Mouse (Mus musculus) forebrain, embryonic 11.5 days (tissue): ENCODE results near the gene Evc. TPM values are rescaled to one million over a fixed set of nuclear protein-coding genes. Genes with fewer than 3 reads are reported as not detected.
A peak's percentile ranks its signal among the peaks of the same experiment; 100 is the strongest.

Experiments used
- ATAC-seq: fragments of 200-750 bp; cut with Nextera tagmentation; replicated peaks from 2 replicates; pipeline ENCODE4 v1.8.0; 2017; ENCODE audit warnings: moderate TSS enrichment; ENCODE audit not compliant: low FRiP score
- DNase-seq: peaks from one replicate; pipeline ENCODE4 v3.0.0-alpha.2; 2017; ENCODE audit warnings: low spot score
- H3K27ac ChIP-seq: fragments of 300-500 bp; sonication (generic); 2 replicates; pipeline ENCODE4 v1.5.1; 2014; ENCODE audit warnings: low read depth, low read length
- H3K27me3 ChIP-seq: fragments of 300-500 bp; sonication (generic); 2 replicates; pipeline ENCODE4 v1.6.1; 2014; ENCODE audit warnings: mild to moderate bottlenecking, low read length, mixed read lengths; ENCODE audit not compliant: control insufficient read depth, insufficient read depth
- H3K36me3 ChIP-seq: fragments of 300-500 bp; sonication (generic); 2 replicates; pipeline ENCODE4 v1.6.1; 2014; ENCODE audit warnings: mild to moderate bottlenecking, low read length, moderate library complexity, mixed read lengths; ENCODE audit not compliant: control insufficient read depth, insufficient read depth
- H3K4me1 ChIP-seq: fragments of 300-500 bp; sonication (generic); replicated peaks from 2 replicates; pipeline ENCODE4 v1.6.1; 2014; ENCODE audit warnings: low read length, mixed read lengths; ENCODE audit not compliant: control insufficient read depth, insufficient read depth
- H3K4me2 ChIP-seq: fragments of 300-500 bp; sonication (generic); 2 replicates; pipeline ENCODE4 v1.6.1; 2014; ENCODE audit warnings: low read depth, mild to moderate bottlenecking, low read length, moderate library complexity, mixed read lengths; ENCODE audit not compliant: severe bottlenecking
- H3K4me3 ChIP-seq: fragments of 300-500 bp; sonication (generic); 2 replicates; pipeline ENCODE4 v1.5.1; 2014; ENCODE audit warnings: low read depth, low read length
- H3K9ac ChIP-seq: fragments of 300-500 bp; sonication (generic); 2 replicates; pipeline ENCODE4 v1.6.1; 2014; ENCODE audit warnings: low read length
- H3K9me3 ChIP-seq: fragments of 300-500 bp; sonication (generic); 2 replicates; pipeline ENCODE4 v1.6.1; 2016; ENCODE audit warnings: low read length, mixed read lengths; ENCODE audit not compliant: control insufficient read depth
- WGBS: fragments of 180-500 bp; shearing (Covaris S2); extraction: QIAGEN DNeasy Blood & Tissue Kit; methylation state at CpG from one replicate; pipeline ENCODE4 v1.1.7; 2014; 5-methylcytosine and 5-hydroxymethylcytosine counted together
- polyA plus RNA-seq: library from polyadenylated mRNA; unstranded; fragments of >200 nt; fragmentation: Nextera tagmentation; extraction: Ambion mirVana; gene quantifications from 2 replicates; pipeline ENCODE4 v1.2.1, GENCODE M21; 2014

Gene Evc
- polyA plus RNA-seq, 1 experiment from 2014 or later, result 26.7 TPM

GRCm38 (mm10) chr5:37254523-37254922 lies 82.2 kb downstream of the Evc start:
- H3K4me3 ChIP-seq, result no peak overlapping the region
- H3K4me1 ChIP-seq, result no peaks in the 10 kb centered on the region
- H3K27ac ChIP-seq, result no peak overlapping the region
- H3K4me2 ChIP-seq, result no peak overlapping the region
- H3K36me3 ChIP-seq, result no peaks in the 10 kb centered on the region; the same call in 1 of the 2 replicates
- DNase-seq (no peak), ATAC-seq (no peak)
- H3K9ac ChIP-seq, result no peak overlapping the region
- no peaks in the 10 kb centered on the region for H3K9me3 ChIP-seq
- H3K27me3 ChIP-seq, result no peaks in the 10 kb centered on the region
- 93% methylated on average over 4 of the region's 4 CpGs for WGBS

- Histone ChIP-seq H3K27ac (no peak overlapping the region), H3K36me3 (no peaks in the 10 kb centered on the region; the same call in 1 of the 2 replicates), H3K27me3 (no peaks in the 10 kb centered on the region), H3K9me3 (no peaks in the 10 kb centered on the region), H3K9ac (no peak overlapping the region), H3K4me3 (no peak overlapping the region), H3K4me1 (peaks cover 3% of the 10 kb centered on the region), H3K4me2 (no peak overlapping the region)
- ATAC-seq (no peak), DNase-seq (no peak)
- WGBS, result 86% methylated on average over 9 of the region's 9 CpGs
Measured at GRCm38 (mm10) chr5:37252101-37252804, 84.4 kb downstream of the Evc start.

DNA sequence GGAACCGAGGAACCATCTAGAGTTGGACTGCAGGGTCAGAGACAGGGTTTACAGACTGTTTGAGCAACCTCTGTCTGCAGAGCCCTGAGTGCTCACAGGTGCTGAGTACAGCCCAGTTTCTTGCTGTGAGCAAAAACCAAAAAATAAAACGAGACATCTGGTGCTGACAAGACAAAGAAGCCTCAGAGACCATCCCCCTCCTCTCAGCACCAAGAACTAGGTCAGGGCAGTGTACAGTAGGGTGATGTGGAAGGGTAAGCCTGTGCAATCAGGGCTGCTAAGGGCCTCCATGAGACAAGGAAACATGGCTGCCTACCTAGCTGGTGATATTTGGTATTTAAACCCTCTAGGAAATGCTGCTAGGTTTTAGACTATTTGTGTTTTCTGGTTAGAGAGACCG lies 85.1 kb downstream of the Evc start:
- Histone ChIP-seq H3K27ac (no peak overlapping the region), H3K36me3 (no peaks in the 10 kb centered on the region; the same call in 1 of the 2 replicates), H3K4me3 (no peak overlapping the region), H3K4me2 (no peak overlapping the region), H3K4me1 (peaks cover 5% of the 10 kb centered on the region), H3K27me3 (no peaks in the 10 kb centered on the region), H3K9ac (no peak overlapping the region), H3K9me3 (no peaks in the 10 kb centered on the region)
- DNase-seq (no peak), ATAC-seq (no peak)
- 73% methylated on average over 3 of the region's 3 CpGs for WGBS

GRCm38 (mm10) chr5:37248870-37249269 lies 87.8 kb downstream of the Evc start:
- no peaks in the 10 kb centered on the region; the same call in 1 of the 2 replicates for H3K36me3 ChIP-seq
- no peak overlapping the region for H3K27ac ChIP-seq
- peaks cover 13% of the 10 kb centered on the region for H3K27me3 ChIP-seq
- H3K4me2 ChIP-seq, result no peak overlapping the region
- no peak overlapping the region for H3K4me3 ChIP-seq
- ATAC-seq, result no peak
- no peak overlapping the region for H3K9ac ChIP-seq
- H3K9me3 ChIP-seq, result no peaks in the 10 kb centered on the region
- H3K4me1 ChIP-seq, result peaks cover 16% of the 10 kb centered on the region
- no peak for DNase-seq
- WGBS, result 79% methylated on average over 3 of the region's 3 CpGs

- Histone ChIP-seq H3K4me2 (peak overlapping the region; percentile 62), H3K9ac (peak overlapping the region; percentile 45), H3K9me3 (no peaks in the 10 kb centered on the region), H3K36me3 (no peaks in the 10 kb centered on the region), H3K4me1 (peaks cover 18% of the 10 kb centered on the region), H3K27me3 (peaks cover 27% of the 10 kb centered on the region), H3K27ac (no peak overlapping the region), H3K4me3 (peak overlapping the region; percentile 72)
- DNase-seq (no peak), ATAC-seq (no peak)
- WGBS, result 68% methylated on average over 4 of the region's 4 CpGs
Measured at GRCm38 (mm10) chr5:37247456-37247855, 89.2 kb downstream of the Evc start.

- Histone ChIP-seq H3K9ac (peak overlapping the region; percentile 80), H3K27ac (peak overlapping the region; percentile 92), H3K9me3 (no peaks in the 10 kb centered on the region), H3K4me1 (peaks cover 26% of the 10 kb centered on the region), H3K4me2 (peak overlapping the region; percentile 62), H3K36me3 (no peaks in the 10 kb centered on the region), H3K4me3 (peak overlapping the region; percentile 72), H3K27me3 (peaks cover 37% of the 10 kb centered on the region)
- DNase-seq (no peak), ATAC-seq (peak; percentile 60)
- 2% methylated on average over 32 of the region's 37 CpGs for WGBS
Measured at GRCm38 (mm10) chr5:37246138-37246910, 90.4 kb downstream of the Evc start.

GRCm38 (mm10) chr5:37245651-37246050 lies 91.0 kb downstream of the Evc start:
- Histone ChIP-seq H3K9ac (peak overlapping the region; percentile 80), H3K9me3 (no peaks in the 10 kb centered on the region), H3K27ac (peak overlapping the region; percentile 92), H3K27me3 (peaks cover 43% of the 10 kb centered on the region), H3K36me3 (no peaks in the 10 kb centered on the region), H3K4me1 (peaks cover 27% of the 10 kb centered on the region), H3K4me2 (peak overlapping the region; percentile 62), H3K4me3 (peak overlapping the region; percentile 72)
- DNase-seq, result peak; percentile 89
- under 1% methylated on average over 36 of the region's 42 CpGs for WGBS
- ATAC-seq, result peak; percentile 69

GRCm38 (mm10) chr5:37244666-37245242 lies 91.9 kb downstream of the Evc start:
- H3K4me2 ChIP-seq, result peak overlapping the region; percentile 81
- ATAC-seq (no peak), DNase-seq (no peak)
- peak overlapping the region; percentile 72; the same call in 1 of the 2 replicates for H3K4me3 ChIP-seq
- H3K36me3 ChIP-seq, result no peaks in the 10 kb centered on the region
- H3K9me3 ChIP-seq, result no peaks in the 10 kb centered on the region
- peaks cover 27% of the 10 kb centered on the region for H3K4me1 ChIP-seq
- H3K27me3 ChIP-seq, result peaks cover 52% of the 10 kb centered on the region
- H3K9ac ChIP-seq, result no peak overlapping the region; the same call in 1 of the 2 replicates
- WGBS, result 44% methylated on average over 9 of the region's 9 CpGs
- H3K27ac ChIP-seq, result peak overlapping the region; percentile 92; the same call in 1 of the 2 replicates
